Mouse (Mus musculus) gonadal fat pad, adult 2 months (tissue): ENCODE measurements around the gene Adgrg3. TPM values are rescaled to one million over a fixed set of nuclear protein-coding genes. Genes with fewer than 3 reads are reported as not detected.

Experiments used
- DNase-seq: peaks from one replicate; pipeline ENCODE4 v3.0.0-alpha.2; 2012; ENCODE audit warnings: low read depth
- polyA plus RNA-seq: library from polyadenylated mRNA; depleted of rRNA; stranded (reverse); fragments of >200 nt; gene quantifications from 2 replicates; pipeline ENCODE4 v1.2.3, GENCODE M21; 2012; rRNA removed

Gene Adgrg3
- 5.5 TPM in 2 replicates for polyA plus RNA-seq

DNA sequence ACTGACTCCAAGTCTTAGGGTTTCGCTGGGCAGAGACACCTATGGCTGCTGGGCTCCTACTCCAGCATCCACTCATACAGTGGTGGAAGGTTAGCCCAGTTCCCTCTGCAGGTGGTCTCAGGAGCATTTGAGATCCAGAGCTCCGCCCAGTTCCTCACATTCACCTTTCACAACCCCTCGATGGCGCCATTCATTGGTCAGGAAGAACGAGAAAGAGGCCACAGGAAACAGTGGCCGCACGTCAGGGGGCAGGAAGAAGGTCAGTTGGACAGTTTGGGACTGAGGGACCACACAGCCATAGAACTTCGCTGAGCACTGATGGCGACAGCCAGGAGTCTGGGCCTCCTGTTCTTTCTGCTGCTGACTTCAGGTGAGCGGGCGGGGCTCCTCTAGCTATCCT is at the start of gene Adgrg3:
Gene Adgrg3 (plus strand): TSS at position 242 of the 400 bp plus-strand sequence.
- DNase-seq: no peak

DNA sequence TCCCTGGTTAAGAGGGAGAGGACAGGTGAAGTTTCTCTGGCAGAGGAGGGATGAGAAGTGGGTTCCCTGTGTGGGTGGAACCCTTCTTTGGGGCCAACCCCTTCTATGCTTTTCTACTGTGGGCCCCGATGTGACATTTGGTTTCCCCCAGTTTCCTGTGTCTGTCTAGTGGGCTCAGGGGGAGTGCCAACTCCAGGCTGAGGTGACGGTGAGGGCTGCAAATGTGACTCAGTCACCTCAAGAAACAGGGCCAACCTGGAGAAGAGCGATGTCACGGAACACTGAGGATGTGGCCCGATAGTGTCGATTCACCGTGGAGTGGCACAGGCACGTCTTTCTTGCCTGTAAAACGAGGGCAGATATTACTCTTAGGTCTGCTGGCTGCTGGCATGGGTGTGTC is 44.2 kb upstream of the Adgrg3 start:
- DNase-seq: no peak

DNA sequence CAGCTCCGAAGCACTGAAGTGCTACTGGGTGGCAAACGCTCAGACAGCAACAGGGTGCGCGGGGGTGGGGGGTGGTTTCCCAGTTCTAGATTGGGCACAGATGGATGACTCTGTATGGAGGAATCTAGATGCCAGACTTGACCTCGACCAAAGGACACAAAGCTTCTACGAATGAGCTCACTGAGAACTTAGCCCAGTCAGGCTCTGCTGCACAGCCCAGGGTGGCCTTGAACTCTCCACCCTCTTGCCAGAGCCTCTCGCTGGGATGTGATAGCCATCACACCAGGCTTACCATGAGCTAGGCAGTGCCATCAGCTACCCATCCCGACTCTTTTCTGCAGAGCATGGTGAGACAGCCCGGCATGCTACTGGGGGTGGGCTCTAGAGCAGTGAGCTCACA is 43.7 kb upstream of the Adgrg3 start:
- DNase-seq: no peak

- no peak for DNase-seq
These were observed 42.9 kb upstream of the Adgrg3 start, which contains the start of gene Adgrg1 for GRCm38 (mm10) chr8:94974467-94975165. TSS of gene Adgrg1 (plus strand) at chr8:94974751.

DNA sequence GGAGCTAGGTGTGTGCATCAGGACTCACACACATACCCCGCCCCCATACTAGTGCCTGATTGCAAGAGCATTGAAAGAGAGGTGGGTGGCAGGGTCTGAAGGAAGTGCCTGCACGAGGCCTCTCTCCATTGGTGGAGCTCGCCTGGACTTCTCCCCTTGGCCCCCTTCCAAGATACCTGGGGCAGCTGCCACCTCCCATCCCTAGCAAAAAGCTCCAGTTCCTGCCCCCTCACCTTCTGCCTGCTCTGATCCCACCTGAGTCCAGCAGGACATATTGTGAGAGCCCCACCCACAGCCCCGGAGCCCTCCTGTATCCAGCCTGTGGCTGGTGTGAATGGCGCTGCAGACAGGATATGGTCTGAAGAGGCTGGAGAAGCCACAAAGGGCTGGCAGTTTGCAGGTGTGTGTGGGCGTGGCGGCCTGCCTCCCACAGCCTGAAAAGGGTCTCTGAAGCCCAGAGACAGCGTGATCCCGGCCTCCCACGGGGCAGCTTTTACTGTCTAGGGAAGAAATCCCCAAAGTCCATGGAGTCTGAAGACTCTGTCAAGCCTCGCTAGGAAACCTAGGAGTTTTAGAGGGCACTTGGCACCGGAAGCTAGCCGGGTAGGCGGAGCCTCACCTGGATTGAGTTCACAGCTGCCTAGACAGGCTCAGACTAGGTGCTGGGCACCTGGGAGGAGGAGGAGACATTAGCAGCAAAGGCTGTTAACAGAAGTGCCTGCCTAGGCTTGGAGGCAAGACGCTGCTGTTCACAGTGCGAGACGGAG is 40.7 kb upstream of the Adgrg3 start:
- DNase-seq: no peak

DNA sequence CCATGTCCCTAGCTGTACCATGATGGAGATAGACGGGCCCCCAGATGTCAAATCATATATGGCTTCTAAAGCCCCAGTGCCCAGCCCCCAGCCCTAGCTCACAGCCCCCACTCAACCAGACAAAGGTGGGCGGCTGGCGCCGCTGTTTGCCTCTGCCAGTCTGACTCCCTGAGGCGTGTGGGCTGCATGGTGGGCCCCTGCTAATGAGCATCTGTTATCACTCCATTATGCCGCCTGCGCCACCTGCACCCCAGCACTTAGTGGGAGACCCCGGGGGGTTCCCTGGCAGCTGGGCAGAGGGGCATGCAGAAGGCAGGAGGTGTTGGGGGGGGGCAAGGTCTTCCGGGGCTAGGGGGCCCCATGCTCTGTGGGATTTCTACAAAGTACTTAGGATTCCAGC is 39.4 kb upstream of the Adgrg3 start:
- DNase-seq: no peak

GRCm38 (mm10) chr8:94978593-94979319 is 38.7 kb upstream of the Adgrg3 start:
- DNase-seq: no peak

GRCm38 (mm10) chr8:94980176-94980575 is 37.3 kb upstream of the Adgrg3 start:
- no peak for DNase-seq

- DNase-seq: no peak
These were observed 36.5 kb upstream of the Adgrg3 start for GRCm38 (mm10) chr8:94980976-94981375.

DNA sequence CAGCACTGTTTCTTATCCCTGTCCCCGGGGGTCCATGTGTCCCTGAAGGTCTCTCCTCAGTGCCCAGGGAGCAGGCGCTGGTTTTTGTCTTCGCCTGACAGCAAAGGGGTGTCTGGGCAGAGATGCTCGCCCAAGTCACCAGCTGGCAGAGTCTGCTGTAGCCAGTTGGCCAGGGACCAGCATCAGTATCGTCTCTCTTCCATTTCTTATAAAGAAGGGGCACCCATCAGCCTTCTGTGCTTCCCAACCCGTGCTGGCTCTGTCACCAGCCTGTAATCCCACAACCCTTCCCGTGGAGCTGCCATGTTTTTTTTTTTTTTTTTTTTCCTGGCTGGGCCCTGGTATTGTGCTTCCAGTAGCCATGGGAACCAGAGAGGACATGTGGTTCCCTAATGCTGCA is 35.6 kb upstream of the Adgrg3 start:
- DNase-seq: no peak

DNA sequence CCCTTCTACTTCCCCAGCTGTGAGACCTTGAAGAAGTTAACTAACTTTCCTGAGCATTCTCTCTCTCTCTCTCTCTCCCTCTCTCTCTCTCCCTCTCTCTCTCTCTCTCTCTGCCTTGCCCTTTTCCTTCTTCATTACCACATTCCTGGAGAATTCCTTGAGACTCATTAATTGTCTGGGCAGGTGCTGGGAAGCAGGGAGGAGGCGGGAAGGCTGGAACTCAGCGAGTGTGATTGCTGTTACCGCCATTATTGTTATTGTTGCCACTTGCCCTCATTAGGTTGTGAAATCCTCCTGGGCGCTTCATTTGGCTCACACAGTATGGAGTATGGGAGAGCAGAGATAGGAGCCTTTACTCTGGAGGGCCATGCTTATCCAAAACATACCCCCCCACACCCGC is 34.3 kb upstream of the Adgrg3 start:
- DNase-seq: no peak

GRCm38 (mm10) chr8:94983881-94984516 is 33.5 kb upstream of the Adgrg3 start:
- DNase-seq: no peak

DNA sequence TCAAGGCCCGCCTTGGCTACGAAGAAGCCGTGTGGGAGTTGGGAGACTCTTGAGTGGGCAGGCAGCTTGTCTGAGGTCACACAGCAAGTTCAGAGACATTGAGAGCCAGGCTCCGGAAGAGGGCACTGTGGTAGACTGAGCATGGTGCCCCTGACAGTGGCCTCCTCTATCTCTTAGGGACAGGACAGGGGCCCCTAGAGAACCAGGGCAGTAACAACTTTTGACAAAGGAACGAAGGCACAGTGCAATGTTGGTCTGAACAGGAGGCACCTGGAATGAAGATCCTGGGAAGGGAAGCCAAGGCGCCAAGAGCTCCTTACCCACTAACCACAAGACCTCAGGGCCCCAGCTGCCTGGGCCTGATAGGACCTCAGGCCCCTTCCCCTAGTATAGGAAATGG is 32.5 kb upstream of the Adgrg3 start:
- DNase-seq: no peak

- DNase-seq: no peak
These were observed 30.8 kb upstream of the Adgrg3 start for GRCm38 (mm10) chr8:94986676-94987075.

GRCm38 (mm10) chr8:94987553-94987952 is 29.9 kb upstream of the Adgrg3 start:
- DNase-seq: no peak

- DNase-seq: no peak
These were observed 28.9 kb upstream of the Adgrg3 start for GRCm38 (mm10) chr8:94988619-94989018.

GRCm38 (mm10) chr8:94989711-94990110 is 27.8 kb upstream of the Adgrg3 start:
- DNase-seq: no peak

DNA sequence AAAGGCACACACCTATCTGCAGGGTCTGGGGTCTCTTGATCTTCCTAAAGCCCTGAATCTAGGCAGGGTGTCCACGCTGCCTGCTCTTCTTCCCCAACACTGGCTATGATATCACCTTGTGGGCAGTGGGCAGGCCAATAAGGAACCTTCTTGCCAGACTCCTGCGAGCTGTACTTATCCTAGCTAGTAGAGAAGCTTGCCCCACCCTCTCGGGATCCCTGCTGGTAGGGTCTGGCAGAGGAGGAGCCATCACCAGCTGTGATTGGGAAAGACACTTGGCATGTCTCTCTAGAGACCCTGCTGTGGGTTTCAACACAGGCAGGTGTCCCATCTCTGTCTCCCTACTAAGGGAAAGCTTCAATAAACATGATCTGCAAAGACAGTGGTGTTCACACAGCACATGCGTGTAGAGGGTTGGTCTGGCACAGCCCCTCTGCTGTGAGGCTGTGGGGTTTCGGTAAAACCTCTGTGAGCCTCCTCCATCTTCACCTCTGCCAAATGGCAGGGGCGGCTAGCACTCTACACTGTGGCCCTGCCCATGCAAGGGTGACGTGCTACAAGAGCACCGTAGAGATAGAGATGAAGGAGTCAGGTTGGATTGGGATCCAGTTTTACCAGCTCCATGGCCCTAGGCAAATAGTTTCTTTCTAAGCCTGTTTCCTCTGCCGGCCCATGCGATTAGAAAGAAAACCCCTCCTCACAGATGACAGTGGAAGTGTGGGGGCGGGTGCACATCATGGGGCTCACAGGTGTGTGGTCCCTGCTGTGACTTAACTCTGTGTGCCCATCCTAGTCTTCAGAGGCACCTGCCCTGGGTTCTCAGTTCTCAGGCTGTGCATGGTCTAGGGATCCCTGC is 26.7 kb upstream of the Adgrg3 start:
- peak; percentile 80 for DNase-seq

- no peak for DNase-seq
These were observed 26.0 kb upstream of the Adgrg3 start for GRCm38 (mm10) chr8:94991454-94991994.

- DNase-seq: no peak
These were observed 25.5 kb upstream of the Adgrg3 start for GRCm38 (mm10) chr8:94992010-94992409.

DNA sequence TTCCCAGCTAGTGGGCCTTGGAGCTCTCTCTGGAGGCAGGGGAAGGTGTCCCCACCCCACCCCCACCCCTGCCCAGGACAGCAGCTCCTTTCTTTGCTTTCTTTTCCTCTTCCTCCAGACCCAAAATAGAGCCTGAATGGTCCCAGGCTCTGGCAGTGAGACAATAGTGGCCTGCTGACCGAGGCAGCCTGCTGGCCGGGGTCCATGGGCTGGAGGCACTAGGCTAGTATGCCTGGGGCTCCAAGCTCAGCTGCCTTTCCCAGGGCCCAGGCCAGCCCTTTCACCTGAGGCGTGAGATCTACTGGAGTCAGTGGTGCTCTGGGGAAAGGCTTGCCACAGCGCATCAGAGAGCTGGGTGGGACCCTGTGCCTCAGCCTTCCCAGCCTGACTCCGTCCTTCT is 25.0 kb upstream of the Adgrg3 start:
- no peak for DNase-seq
